Mouse (Mus musculus) lung, postnatal 36 days (tissue): ENCODE measurements around the gene Rnf157.
"Not testable (repeated sequence)": the region's sequence is repeated elsewhere in the genome, so short reads cannot be mapped to it uniquely, and the experiment has no call there.

Experiments used
- DNase-seq: peaks from one replicate; pipeline ENCODE4 v3.0.0; 2022; ENCODE audit warnings: mixed read lengths

Gene Rnf157

GRCm38 (mm10) chr11:116376945-116377661 is 35.7 kb downstream of the Rnf157 start:
- peak; percentile 13 for DNase-seq

GRCm38 (mm10) chr11:116371894-116372450 is 40.9 kb downstream of the Rnf157 start:
- no peak for DNase-seq

GRCm38 (mm10) chr11:116369633-116370032 is 43.2 kb downstream of the Rnf157 start:
- DNase-seq = no peak

GRCm38 (mm10) chr11:116369051-116369450 is 43.8 kb downstream of the Rnf157 start:
- DNase-seq = no peak

- peak; percentile 96 for DNase-seq
Observed at GRCm38 (mm10) chr11:116368116-116368515, 44.7 kb downstream of the Rnf157 start.

GRCm38 (mm10) chr11:116366647-116367046 is 46.2 kb downstream of the Rnf157 start:
- no peak for DNase-seq

- DNase-seq = no peak
Observed at GRCm38 (mm10) chr11:116366124-116366523, 46.7 kb downstream of the Rnf157 start.

- no peak for DNase-seq
Observed at GRCm38 (mm10) chr11:116365432-116365831, 47.4 kb downstream of the Rnf157 start.

GRCm38 (mm10) chr11:116362015-116362414 is 50.8 kb downstream of the Rnf157 start:
- no peak for DNase-seq

- not testable (repeated sequence) for DNase-seq
Observed at GRCm38 (mm10) chr11:116360915-116361314, 51.9 kb downstream of the Rnf157 start.

- no peak for DNase-seq
Observed at GRCm38 (mm10) chr11:116359652-116360051, 53.2 kb downstream of the Rnf157 start.

- no peak for DNase-seq
Observed at GRCm38 (mm10) chr11:116358926-116359637, 53.8 kb downstream of the Rnf157 start.

GRCm38 (mm10) chr11:116354521-116354920 is 58.3 kb downstream of the Rnf157 start:
- DNase-seq = no peak

- DNase-seq = no peak
Observed at GRCm38 (mm10) chr11:116353535-116353934, 59.3 kb downstream of the Rnf157 start.

GRCm38 (mm10) chr11:116351294-116351693 is 61.5 kb downstream of the Rnf157 start:
- DNase-seq = no peak

GRCm38 (mm10) chr11:116347955-116348354 is 64.9 kb downstream of the Rnf157 start:
- no peak for DNase-seq

- DNase-seq = no peak
Observed at GRCm38 (mm10) chr11:116347012-116347411, 65.8 kb downstream of the Rnf157 start.

GRCm38 (mm10) chr11:116342069-116342791 is 70.6 kb downstream of the Rnf157 start:
- DNase-seq = no peak

- DNase-seq = no peak
Observed at GRCm38 (mm10) chr11:116337531-116337930, 75.3 kb downstream of the Rnf157 start.

GRCm38 (mm10) chr11:116337000-116337399 is 75.8 kb downstream of the Rnf157 start:
- no peak for DNase-seq

GRCm38 (mm10) chr11:116336393-116336792 is 76.4 kb downstream of the Rnf157 start:
- no peak for DNase-seq

GRCm38 (mm10) chr11:116335244-116336036 is 77.4 kb downstream of the Rnf157 start, which contains the start of gene Foxj1:
TSS of gene Foxj1 (minus strand) at chr11:116335399.
- peak; percentile 97 for DNase-seq
